Mouse (Mus musculus): ENCODE results near the gene Zfp322a. TPM values are rescaled to one million over a fixed set of nuclear protein-coding genes. Genes with fewer than 3 reads are reported as not detected.
"Not testable (repeated sequence)": the region's sequence is repeated elsewhere in the genome, so short reads cannot be mapped to it uniquely, and the experiment has no call there.

Gene Zfp322a
- polyA plus RNA-seq, 1 experiment from 2014 or later = 60.5 TPM

GRCm38 (mm10) chr13:23396246-23396703, 27.3 kb upstream of the Zfp322a start:
- 0 out of 2 replicates have a peak overlapping the region, but pooled peaks have one; percentile 53 for H3K9ac ChIP-seq
- H3K27ac ChIP-seq = no peak overlapping the region
- H3K4me3 ChIP-seq = peak overlapping the region; percentile 48
- H3K9me3 ChIP-seq = no peaks in the 10 kb centered on the region
- no peaks in the 10 kb centered on the region for H3K36me3 ChIP-seq
- ATAC-seq (ENCODE audit: insufficient number of reproducible peaks, insufficient read depth, low FRiP score, low TSS enrichment, low read depth) = no peak
- H3K4me2 ChIP-seq = peak overlapping the region; percentile 76
- WGBS = under 1% methylated on average over 31 of the region's 31 CpGs
- H3K27me3 ChIP-seq = peaks cover 68% of the 10 kb centered on the region
- peaks cover 7% of the 10 kb centered on the region; the same call in 1 of the 2 replicates for H3K4me1 ChIP-seq

GRCm38 (mm10) chr13:23395301-23396245, 26.6 kb upstream of the Zfp322a start:
- peaks cover 6% of the 10 kb centered on the region; the same call in 1 of the 2 replicates for H3K4me1 ChIP-seq
- H3K27ac ChIP-seq = no peak overlapping the region
- peaks cover 66% of the 10 kb centered on the region for H3K27me3 ChIP-seq
- no peaks in the 10 kb centered on the region for H3K36me3 ChIP-seq
- peak overlapping the region; percentile 53 for H3K9ac ChIP-seq
- peak overlapping the region; percentile 76 for H3K4me2 ChIP-seq
- peak overlapping the region; percentile 48 for H3K4me3 ChIP-seq
- H3K9me3 ChIP-seq = no peaks in the 10 kb centered on the region
- 2% methylated on average over 43 of the region's 43 CpGs for WGBS
- no peak for ATAC-seq (ENCODE audit: insufficient number of reproducible peaks, insufficient read depth, low FRiP score, low TSS enrichment, low read depth)

GRCm38 (mm10) chr13:23387548-23387947, 18.5 kb upstream of the Zfp322a start:
- no peaks in the 10 kb centered on the region for H3K4me1 ChIP-seq
- H3K9ac ChIP-seq = no peak overlapping the region
- H3K36me3 ChIP-seq = no peaks in the 10 kb centered on the region
- H3K9me3 ChIP-seq = no peaks in the 10 kb centered on the region
- no peak overlapping the region for H3K4me2 ChIP-seq
- 0 out of 2 replicates have a peak, but pooled peaks cover 7% of the 10 kb centered on the region for H3K27me3 ChIP-seq
- 69% methylated on average over 1 of the region's 1 CpGs for WGBS
- H3K27ac ChIP-seq = no peak overlapping the region
- H3K4me3 ChIP-seq = no peak overlapping the region
- ATAC-seq (ENCODE audit: insufficient number of reproducible peaks, insufficient read depth, low FRiP score, low TSS enrichment, low read depth) = no peak

GRCm38 (mm10) chr13:23383127-23383526, 14.1 kb upstream of the Zfp322a start:
- no peak overlapping the region for H3K4me2 ChIP-seq
- 60% methylated on average over 1 of the region's 1 CpGs for WGBS
- no peak overlapping the region for H3K27ac ChIP-seq

GRCm38 (mm10) chr13:23372433-23372832, 3.4 kb upstream of the Zfp322a start:
- 75% methylated on average over 1 of the region's 1 CpGs for WGBS
- H3K27me3 ChIP-seq = no peaks in the 10 kb centered on the region
- ATAC-seq (ENCODE audit: insufficient number of reproducible peaks, insufficient read depth, low FRiP score, low TSS enrichment, low read depth) = no peak
- no peak overlapping the region for H3K27ac ChIP-seq
- no peak overlapping the region for H3K4me2 ChIP-seq
- no peak overlapping the region for H3K9ac ChIP-seq
- H3K4me1 ChIP-seq = peaks cover 9% of the 10 kb centered on the region
- H3K9me3 ChIP-seq = no peaks in the 10 kb centered on the region
- no peaks in the 10 kb centered on the region for H3K36me3 ChIP-seq
- H3K4me3 ChIP-seq = no peak overlapping the region

More at GRCm38 (mm10) chr13:23383127-23383526, 14.1 kb upstream of the Zfp322a start:
- ATAC-seq (ENCODE audit: insufficient number of reproducible peaks, insufficient read depth, low FRiP score, low TSS enrichment, low read depth) = no peak
- Histone ChIP-seq H3K36me3 (no peaks in the 10 kb centered on the region), H3K4me3 (no peak overlapping the region), H3K9me3 (no peaks in the 10 kb centered on the region), H3K27me3 (0 out of 2 replicates have a peak, but pooled peaks cover 1% of the 10 kb centered on the region), H3K9ac (no peak overlapping the region), H3K4me1 (no peaks in the 10 kb centered on the region)

GRCm38 (mm10) chr13:23370075-23370474, 1.1 kb upstream of the Zfp322a start:
- H3K9ac ChIP-seq = no peak overlapping the region; the same call in 1 of the 2 replicates

GRCm38 (mm10) chr13:23369421-23369765, 385 bp upstream of the Zfp322a start:
- no peak for ATAC-seq (ENCODE audit: insufficient number of reproducible peaks, insufficient read depth, low FRiP score, low TSS enrichment, low read depth)
- H3K4me2 ChIP-seq = peak overlapping the region; percentile 81
- H3K9me3 ChIP-seq = no peaks in the 10 kb centered on the region
- peaks cover 23% of the 10 kb centered on the region for H3K4me1 ChIP-seq
- no peaks in the 10 kb centered on the region for H3K27me3 ChIP-seq
- H3K9ac ChIP-seq = peak overlapping the region; percentile 90
- peaks cover 3% of the 10 kb centered on the region; the same call in 1 of the 2 replicates for H3K36me3 ChIP-seq
- peak overlapping the region; percentile 95 for H3K27ac ChIP-seq
- WGBS = 0% methylated on average over 10 of the region's 10 CpGs
- peak overlapping the region; percentile 78 for H3K4me3 ChIP-seq

More at GRCm38 (mm10) chr13:23370075-23370474, 1.1 kb upstream of the Zfp322a start:
- H3K27ac ChIP-seq = no peak overlapping the region
- peak overlapping the region; percentile 81 for H3K4me2 ChIP-seq
- H3K9me3 ChIP-seq = no peaks in the 10 kb centered on the region
- ATAC-seq (ENCODE audit: insufficient number of reproducible peaks, insufficient read depth, low FRiP score, low TSS enrichment, low read depth) = no peak
- no peaks in the 10 kb centered on the region for H3K27me3 ChIP-seq
- H3K36me3 ChIP-seq = no peaks in the 10 kb centered on the region; the same call in 1 of the 2 replicates
- H3K4me3 ChIP-seq = peak overlapping the region; percentile 78; the same call in 1 of the 2 replicates
- 93% methylated on average over 4 of the region's 4 CpGs for WGBS
- H3K4me1 ChIP-seq = peaks cover 23% of the 10 kb centered on the region

GRCm38 (mm10) chr13:23361536-23361935, 7.5 kb downstream of the Zfp322a start:
- H3K4me3 ChIP-seq = no peak overlapping the region
- H3K27me3 ChIP-seq = no peaks in the 10 kb centered on the region
- no peak overlapping the region for H3K27ac ChIP-seq
- H3K9me3 ChIP-seq = no peaks in the 10 kb centered on the region
- H3K9ac ChIP-seq = no peak overlapping the region
- 84% methylated on average over 4 of the region's 4 CpGs for WGBS
- peaks cover 62% of the 10 kb centered on the region for H3K36me3 ChIP-seq
- no peak overlapping the region for H3K4me2 ChIP-seq
- ATAC-seq (ENCODE audit: insufficient number of reproducible peaks, insufficient read depth, low FRiP score, low TSS enrichment, low read depth) = no peak
- peaks cover 4% of the 10 kb centered on the region; the same call in 1 of the 2 replicates for H3K4me1 ChIP-seq

- not testable (repeated sequence) for H3K27me3 ChIP-seq; H3K4me1 ChIP-seq; H3K27ac ChIP-seq; H3K9ac ChIP-seq; H3K9me3 ChIP-seq; ATAC-seq (ENCODE audit: insufficient number of reproducible peaks, insufficient read depth, low FRiP score, low TSS enrichment, low read depth); H3K4me3 ChIP-seq; H3K4me2 ChIP-seq
- WGBS = 90% methylated on average over 5 of the region's 5 CpGs
- peaks cover 61% of the 10 kb centered on the region for H3K36me3 ChIP-seq
These were observed 14.5 kb downstream of the Zfp322a start for GRCm38 (mm10) chr13:23354541-23354940.

- ATAC-seq (ENCODE audit: insufficient number of reproducible peaks, insufficient read depth, low FRiP score, low TSS enrichment, low read depth) = no peak
- peak overlapping the region; percentile 9 for H3K4me2 ChIP-seq
These were observed 51.6 kb downstream of the Zfp322a start for GRCm38 (mm10) chr13:23317305-23317889.

GRCm38 (mm10) chr13:23312909-23313669, 55.9 kb downstream of the Zfp322a start:
- ATAC-seq (ENCODE audit: insufficient number of reproducible peaks, insufficient read depth, low FRiP score, low TSS enrichment, low read depth) = no peak
- Histone ChIP-seq H3K36me3 (no peaks in the 10 kb centered on the region), H3K27me3 (peaks cover 92% of the 10 kb centered on the region), H3K4me1 (peaks cover 20% of the 10 kb centered on the region), H3K9ac (peak overlapping the region; percentile 56), H3K9me3 (no peaks in the 10 kb centered on the region), H3K27ac (no peak overlapping the region), H3K4me3 (peak overlapping the region; percentile 44), H3K4me2 (peak overlapping the region; percentile 72)
- under 1% methylated on average over 42 of the region's 42 CpGs for WGBS

More at GRCm38 (mm10) chr13:23317305-23317889, 51.6 kb downstream of the Zfp322a start:
- 5% methylated on average over 18 of the region's 18 CpGs for WGBS
- peaks cover 54% of the 10 kb centered on the region for H3K27me3 ChIP-seq
- H3K4me3 ChIP-seq = no peak overlapping the region
- peaks cover 10% of the 10 kb centered on the region; the same call in 1 of the 2 replicates for H3K4me1 ChIP-seq
- no peak overlapping the region for H3K9ac ChIP-seq
- H3K27ac ChIP-seq = no peak overlapping the region
- H3K36me3 ChIP-seq = no peaks in the 10 kb centered on the region
- no peaks in the 10 kb centered on the region for H3K9me3 ChIP-seq

All from embryonic facial prominence, embryonic 13.5 days (tissue).